Mouse (Mus musculus) forebrain, embryonic 16.5 days (tissue): ENCODE results near the gene Klk1b4. TPM values are rescaled to one million over a fixed set of nuclear protein-coding genes. Genes with fewer than 3 reads are reported as not detected.

Experiments used
- ATAC-seq: fragments of 200-750 bp; cut with Nextera tagmentation; 2 replicates; pipeline ENCODE4 v1.8.0; 2017; ENCODE audit warnings: mild to moderate bottlenecking, moderate library complexity
- H3K27ac ChIP-seq: fragments of 300-500 bp; sonication (generic); 2 replicates; pipeline ENCODE4 v1.5.1; 2014; ENCODE audit warnings: low read length, control low read depth
- H3K27me3 ChIP-seq: fragments of 300-500 bp; sonication (generic); replicated peaks from 2 replicates; pipeline ENCODE4 v1.6.1; 2014; ENCODE audit warnings: low read length; ENCODE audit not compliant: control insufficient read depth, insufficient read depth
- H3K36me3 ChIP-seq: fragments of 300-500 bp; sonication (generic); 2 replicates; pipeline ENCODE4 v1.6.1; 2014; ENCODE audit not compliant: control insufficient read depth, insufficient read depth
- H3K4me1 ChIP-seq: fragments of 300-500 bp; sonication (generic); replicated peaks from 2 replicates; pipeline ENCODE4 v1.6.1; 2014; ENCODE audit warnings: low read length; ENCODE audit not compliant: control insufficient read depth, insufficient read depth
- H3K4me2 ChIP-seq: fragments of 300-500 bp; sonication (generic); 2 replicates; pipeline ENCODE4 v1.6.1; 2014; ENCODE audit warnings: mild to moderate bottlenecking, low read length, control low read depth
- H3K4me3 ChIP-seq: fragments of 300-500 bp; sonication (generic); replicated peaks from 2 replicates; pipeline ENCODE4 v1.5.1; 2014; ENCODE audit warnings: mild to moderate bottlenecking, low read length, control low read depth
- H3K9ac ChIP-seq: fragments of 300-500 bp; sonication (generic); replicated peaks from 2 replicates; pipeline ENCODE4 v1.6.1; 2014; ENCODE audit warnings: low read depth, low read length, control low read depth
- H3K9me3 ChIP-seq: fragments of 300-500 bp; sonication (generic); 2 replicates; pipeline ENCODE4 v1.6.1; 2016; ENCODE audit warnings: low read length; ENCODE audit not compliant: control insufficient read depth
- WGBS: fragments of 180-500 bp; shearing (Covaris S2); extraction: QIAGEN DNeasy Blood & Tissue Kit; methylation state at CpG from one replicate; pipeline ENCODE4 v1.1.7; 2014; 5-methylcytosine and 5-hydroxymethylcytosine counted together
- polyA plus RNA-seq: library from polyadenylated mRNA; unstranded; fragments of >200 nt; fragmentation: Nextera tagmentation; extraction: Ambion mirVana; gene quantifications from 2 replicates; pipeline ENCODE4 v1.2.1, GENCODE M21; 2015

Klk1b4 gene
- polyA plus RNA-seq, 1 experiment from 2014 or later: not detected

- H3K4me3 ChIP-seq: no peak within 1 kb of the TSS
- H3K4me1 ChIP-seq: no peaks in the 10 kb centered on the region
- no peaks in the 10 kb centered on the region for H3K9me3 ChIP-seq
- H3K36me3 ChIP-seq: no peaks in the 10 kb centered on the region
- H3K27me3 ChIP-seq: no peaks in the 10 kb centered on the region
- H3K9ac ChIP-seq: no peak within 1 kb of the TSS
- ATAC-seq: no peak
- H3K27ac ChIP-seq: no peak within 1 kb of the TSS
- H3K4me2 ChIP-seq: no peak within 1 kb of the TSS
- 56% methylated on average over 1 of the region's 1 CpGs for WGBS
Measured at GRCm38 (mm10) chr7:44225076-44225475, 17.8 kb downstream of the Klk1b4 start, which contains the start of gene Klk1. TSS of gene Klk1 (plus strand) at chr7:44225360.

- Histone ChIP-seq H3K27ac (no peak within 1 kb of the TSS), H3K4me3 (no peak within 1 kb of the TSS), H3K36me3 (no peaks in the 10 kb centered on the region), H3K4me1 (no peaks in the 10 kb centered on the region), H3K9me3 (no peaks in the 10 kb centered on the region), H3K27me3 (no peaks in the 10 kb centered on the region), H3K4me2 (no peak within 1 kb of the TSS), H3K9ac (no peak within 1 kb of the TSS)
- WGBS: 76% methylated on average over 3 of the region's 3 CpGs
- ATAC-seq: no peak
Measured at GRCm38 (mm10) chr7:44235909-44236308, 28.7 kb downstream of the Klk1b4 start, which contains the start of gene Gm36864. TSS of gene Gm36864 (plus strand) at chr7:44236177.

GRCm38 (mm10) chr7:44239913-44240312 is 32.7 kb downstream of the Klk1b4 start:
- Histone ChIP-seq H3K4me3 (no peak overlapping the region), H3K9me3 (no peaks in the 10 kb centered on the region), H3K27me3 (no peaks in the 10 kb centered on the region), H3K9ac (no peak overlapping the region), H3K4me2 (no peak overlapping the region), H3K4me1 (no peaks in the 10 kb centered on the region), H3K27ac (no peak overlapping the region), H3K36me3 (no peaks in the 10 kb centered on the region)
- no peak for ATAC-seq
- 59% methylated on average over 2 of the region's 2 CpGs for WGBS

- Histone ChIP-seq H3K27ac (no peak overlapping the region), H3K27me3 (no peaks in the 10 kb centered on the region), H3K4me3 (no peak overlapping the region), H3K4me1 (peaks cover 4% of the 10 kb centered on the region), H3K9ac (no peak overlapping the region), H3K36me3 (no peaks in the 10 kb centered on the region), H3K9me3 (no peaks in the 10 kb centered on the region), H3K4me2 (no peak overlapping the region)
- ATAC-seq: no peak
- WGBS: 64% methylated on average over 1 of the region's 1 CpGs
Measured at GRCm38 (mm10) chr7:44240712-44241111, 33.5 kb downstream of the Klk1b4 start.

- Histone ChIP-seq H3K4me1 (peaks cover 6% of the 10 kb centered on the region), H3K4me3 (no peak overlapping the region), H3K27me3 (no peaks in the 10 kb centered on the region), H3K9ac (no peak overlapping the region), H3K27ac (no peak overlapping the region), H3K36me3 (no peaks in the 10 kb centered on the region), H3K4me2 (no peak overlapping the region), H3K9me3 (no peaks in the 10 kb centered on the region)
- no peak for ATAC-seq
- 83% methylated on average over 2 of the region's 2 CpGs for WGBS
Measured at GRCm38 (mm10) chr7:44241163-44241562, 33.9 kb downstream of the Klk1b4 start.

GRCm38 (mm10) chr7:44244080-44244479 is 36.8 kb downstream of the Klk1b4 start:
- H3K36me3 ChIP-seq: peaks cover 9% of the 10 kb centered on the region
- no peaks in the 10 kb centered on the region for H3K9me3 ChIP-seq
- no peak overlapping the region for H3K9ac ChIP-seq
- no peak overlapping the region for H3K4me3 ChIP-seq
- no peak for ATAC-seq
- no peak overlapping the region for H3K4me2 ChIP-seq
- H3K4me1 ChIP-seq: peaks cover 20% of the 10 kb centered on the region
- no peaks in the 10 kb centered on the region for H3K27me3 ChIP-seq
- H3K27ac ChIP-seq: no peak overlapping the region
- WGBS: 64% methylated on average over 1 of the region's 1 CpGs

GRCm38 (mm10) chr7:44246055-44246983 is 39.1 kb downstream of the Klk1b4 start, which contains the start of the genes 1700028J19Rik and 2410002F23Rik:
TSS of gene 1700028J19Rik (minus strand) at chr7:44246695.
TSS of gene 2410002F23Rik (plus strand) at chr7:44246722.
- Histone ChIP-seq H3K4me1 (peaks cover 22% of the 10 kb centered on the region), H3K4me2 (peak within 1 kb of the TSS; percentile 91), H3K9ac (peak within 1 kb of the TSS; percentile 96), H3K9me3 (no peaks in the 10 kb centered on the region), H3K27ac (peak within 1 kb of the TSS; percentile 93), H3K27me3 (no peaks in the 10 kb centered on the region), H3K36me3 (peaks cover 22% of the 10 kb centered on the region), H3K4me3 (peak within 1 kb of the TSS; percentile 88)
- ATAC-seq: peak; percentile 86
- WGBS: 0% methylated on average over 61 of the region's 62 CpGs

GRCm38 (mm10) chr7:44246984-44247470 is 39.8 kb downstream of the Klk1b4 start:
- H3K27me3 ChIP-seq: no peaks in the 10 kb centered on the region
- H3K9ac ChIP-seq: peak overlapping the region; percentile 96
- no peaks in the 10 kb centered on the region for H3K9me3 ChIP-seq
- ATAC-seq: peak; percentile 31
- H3K36me3 ChIP-seq: peaks cover 22% of the 10 kb centered on the region
- peak overlapping the region; percentile 93 for H3K27ac ChIP-seq
- WGBS: under 1% methylated on average over 23 of the region's 23 CpGs
- peak overlapping the region; percentile 88 for H3K4me3 ChIP-seq
- H3K4me1 ChIP-seq: peaks cover 22% of the 10 kb centered on the region
- peak overlapping the region; percentile 88 for H3K4me2 ChIP-seq

- Histone ChIP-seq H3K27me3 (no peaks in the 10 kb centered on the region), H3K4me2 (peak overlapping the region; percentile 88), H3K4me1 (peaks cover 25% of the 10 kb centered on the region), H3K9me3 (no peaks in the 10 kb centered on the region), H3K27ac (no peak overlapping the region), H3K36me3 (peaks cover 30% of the 10 kb centered on the region), H3K9ac (peak overlapping the region; percentile 96; the same call in 1 of the 2 replicates), H3K4me3 (peak overlapping the region; percentile 88)
- WGBS: 95% methylated on average over 2 of the region's 2 CpGs
- ATAC-seq: no peak
Measured at GRCm38 (mm10) chr7:44247971-44248370, 40.7 kb downstream of the Klk1b4 start.
